ENCODE assay signal across 18 mouse cellular contexts in genomic region chr2:144014051-144014450, GRCm38 (mm10). TPM values are rescaled to one million over a fixed set of nuclear protein-coding genes. Genes with fewer than 3 reads are reported as not detected.
DNase-seq lines count a peak whose midpoint lies in the region; ATAC-seq lines count a peak whose summit lies in the region.
"Had no signal": no experiment of that assay in that cellular context is flagged by ENCODE, and none has a peak within 500 bp of the region (broad histone marks: within the 10 kb centered on the region; RNA-seq: fewer than 3 reads in every experiment).

No protein-coding gene starts in this region.

- H3K9me3 ChIP-seq in hindbrain, embryonic 10.5 days = no peaks in the 10 kb centered on the region
- H3K9me3 ChIP-seq in hindbrain, embryonic 11.5 days (ENCODE audit: control insufficient read depth, low read length) = no peaks in the 10 kb centered on the region
- no peaks in the 10 kb centered on the region for H3K9me3 ChIP-seq in lung, embryonic 15.5 days
- no peaks in the 10 kb centered on the region for H3K9me3 ChIP-seq in forebrain, embryonic 11.5 days (ENCODE audit: control insufficient read depth, low read length)
- H3K9me3 ChIP-seq: hindbrain, embryonic 13.5 days; midbrain, embryonic 13.5 days had no signal

- H3K27me3 ChIP-seq in hindbrain, embryonic 10.5 days (ENCODE audit: insufficient read depth, poor library complexity, severe bottlenecking) = no peaks in the 10 kb centered on the region
- H3K27me3 ChIP-seq in hindbrain, embryonic 11.5 days (ENCODE audit: control insufficient read depth, insufficient read depth, low read length) = no peaks in the 10 kb centered on the region
- H3K27me3 ChIP-seq in lung, embryonic 15.5 days = no peaks in the 10 kb centered on the region
- no peaks in the 10 kb centered on the region for H3K27me3 ChIP-seq in forebrain, embryonic 11.5 days (ENCODE audit: control insufficient read depth, insufficient read depth, low read length)
- H3K27me3 ChIP-seq: hindbrain, embryonic 13.5 days; midbrain, embryonic 13.5 days had no signal

- peak overlapping the region; percentile 53 for H3K27ac ChIP-seq in hindbrain, embryonic 10.5 days
- H3K27ac ChIP-seq in hindbrain, embryonic 11.5 days (ENCODE audit: low read depth, low read length) = no peak overlapping the region
- no peak overlapping the region for H3K27ac ChIP-seq in lung, embryonic 15.5 days
- H3K27ac ChIP-seq in forebrain, embryonic 11.5 days (ENCODE audit: low read depth, low read length) = no peak overlapping the region
- H3K27ac ChIP-seq: hindbrain, embryonic 13.5 days; kidney, postnatal 0 days; macrophage; midbrain, embryonic 13.5 days had no signal

- H3K4me1 ChIP-seq in hindbrain, embryonic 10.5 days (replicated peaks) = peaks cover 31% of the 10 kb centered on the region
- H3K4me1 ChIP-seq in hindbrain, embryonic 11.5 days (replicated peaks; ENCODE audit: control insufficient read depth, insufficient read depth, low read length) = no peaks in the 10 kb centered on the region; the same call in 1 of the 2 replicates
- peaks cover 20% of the 10 kb centered on the region for H3K4me1 ChIP-seq in lung, embryonic 15.5 days
- H3K4me1 ChIP-seq in forebrain, embryonic 11.5 days (replicated peaks; ENCODE audit: control insufficient read depth, insufficient read depth, low read length) = 0 out of 2 replicates have a peak, but pooled peaks cover 2% of the 10 kb centered on the region

- H3K4me3 ChIP-seq in hindbrain, embryonic 10.5 days = no peak overlapping the region
- no peak overlapping the region for H3K4me3 ChIP-seq in hindbrain, embryonic 11.5 days (ENCODE audit: low read depth, low read length)
- H3K4me3 ChIP-seq in lung, embryonic 15.5 days = no peak overlapping the region
- H3K4me3 ChIP-seq in forebrain, embryonic 11.5 days (ENCODE audit: low read depth, low read length) = no peak overlapping the region
- H3K4me3 ChIP-seq: hindbrain, embryonic 13.5 days; midbrain, embryonic 13.5 days had no signal

- H3K4me2 ChIP-seq in hindbrain, embryonic 11.5 days (replicated peaks; ENCODE audit: low read depth, low read length) = no peak overlapping the region
- peak overlapping the region; percentile 19 for H3K4me2 ChIP-seq in lung, embryonic 15.5 days
- no peak overlapping the region for H3K4me2 ChIP-seq in forebrain, embryonic 11.5 days (ENCODE audit: low read depth, low read length, severe bottlenecking)
- H3K4me2 ChIP-seq: hindbrain, embryonic 13.5 days; midbrain, embryonic 13.5 days had no signal

- no peak for DNase-seq in hindbrain, embryonic 10.5 days (ENCODE audit: low spot score)
- no peak for DNase-seq in hindbrain, embryonic 11.5 days (ENCODE audit: low spot score)
- peak; percentile 53 for DNase-seq in testis, postnatal 10 days (ENCODE audit: low spot score)
- no peak for DNase-seq in testis, postnatal 14 days (ENCODE audit: low spot score)
- no peak for DNase-seq in forebrain, embryonic 11.5 days (ENCODE audit: low spot score)
- DNase-seq in right cerebral cortex, postnatal 4 days = no peak
- DNase-seq: gastrocnemius, postnatal 14 days; kidney, adult 11 months; right cerebral cortex, adult 18-20 months; thymus, postnatal 36 days had no signal

- WGBS in hindbrain, embryonic 10.5 days = 79% methylated on average over 11 of the region's 11 CpGs
- 81% methylated on average over 11 of the region's 11 CpGs for WGBS in hindbrain, embryonic 11.5 days
- WGBS in lung, embryonic 15.5 days = 54% methylated on average over 11 of the region's 11 CpGs
- WGBS in forebrain, embryonic 11.5 days = 89% methylated on average over 11 of the region's 11 CpGs

- no peak for ATAC-seq in hindbrain, embryonic 11.5 days (ENCODE audit: low FRiP score)
- no peak for ATAC-seq in lung, embryonic 15.5 days (ENCODE audit: borderline replicate concordance, extremely low read depth, low FRiP score, low TSS enrichment)
- no peak for ATAC-seq in forebrain, embryonic 11.5 days (replicated peaks; ENCODE audit: low FRiP score)
- ATAC-seq: midbrain, embryonic 13.5 days had no signal

- H3K9ac ChIP-seq in hindbrain, embryonic 11.5 days (ENCODE audit: low read depth, low read length) = no peak overlapping the region
- H3K9ac ChIP-seq in lung, embryonic 15.5 days = no peak overlapping the region
- H3K9ac ChIP-seq in forebrain, embryonic 11.5 days (ENCODE audit: low read length) = no peak overlapping the region
- H3K9ac ChIP-seq: hindbrain, embryonic 13.5 days; midbrain, embryonic 13.5 days had no signal

- no peaks in the 10 kb centered on the region for H3K36me3 ChIP-seq in hindbrain, embryonic 10.5 days
- H3K36me3 ChIP-seq in hindbrain, embryonic 11.5 days (ENCODE audit: control insufficient read depth, insufficient read depth, low read length) = no peaks in the 10 kb centered on the region
- H3K36me3 ChIP-seq in lung, embryonic 15.5 days = no peaks in the 10 kb centered on the region
- no peaks in the 10 kb centered on the region for H3K36me3 ChIP-seq in forebrain, embryonic 11.5 days (ENCODE audit: control insufficient read depth, insufficient read depth, low read length)
- H3K36me3 ChIP-seq: hindbrain, embryonic 13.5 days; midbrain, embryonic 13.5 days had no signal

RNA-seq across cellular contexts. Expression of gene Rrbp1, which starts 3.0 kb away (rescaled TPM):
- 41.0 and 58.0 TPM in 2 replicates for polyA plus RNA-seq in hindbrain, embryonic 10.5 days (2016; fragmentation: Nextera tagmentation; extraction: Ambion mirVana)
- polyA plus RNA-seq in hindbrain, embryonic 11.5 days (2014; fragmentation: Nextera tagmentation; extraction: Ambion mirVana) = 41.6 and 63.9 TPM in 2 replicates
- polyA plus RNA-seq in lung, embryonic 15.5 days (2015; fragmentation: Nextera tagmentation; extraction: Ambion mirVana) = 83.1 and 86.8 TPM in 2 replicates
- 30.0 and 35.6 TPM in 2 replicates for polyA plus RNA-seq in forebrain, embryonic 11.5 days (2014; fragmentation: Nextera tagmentation; extraction: Ambion mirVana)

RNA-seq across cellular contexts. Expression of gene Banf2, which starts 18.8 kb away (rescaled TPM):
- not detected in 2 replicates for polyA plus RNA-seq in hindbrain, embryonic 10.5 days (2016; fragmentation: Nextera tagmentation; extraction: Ambion mirVana)
- not detected in 2 replicates for polyA plus RNA-seq in hindbrain, embryonic 11.5 days (2014; fragmentation: Nextera tagmentation; extraction: Ambion mirVana)
- polyA plus RNA-seq in lung, embryonic 15.5 days (2015; fragmentation: Nextera tagmentation; extraction: Ambion mirVana) = not detected in 2 replicates
- polyA plus RNA-seq in forebrain, embryonic 11.5 days (2014; fragmentation: Nextera tagmentation; extraction: Ambion mirVana) = not detected in 2 replicates
- polyA plus RNA-seq: embryonic facial prominence, embryonic 14.5 days; heart, postnatal 0 days; hindbrain, embryonic 13.5 days; kidney, postnatal 0 days; limb, embryonic 11.5 days; macrophage; midbrain, embryonic 13.5 days had no signal
